Comparison of ENCODE assay signal across 24 mouse cellular contexts in the genomic region with DNA sequence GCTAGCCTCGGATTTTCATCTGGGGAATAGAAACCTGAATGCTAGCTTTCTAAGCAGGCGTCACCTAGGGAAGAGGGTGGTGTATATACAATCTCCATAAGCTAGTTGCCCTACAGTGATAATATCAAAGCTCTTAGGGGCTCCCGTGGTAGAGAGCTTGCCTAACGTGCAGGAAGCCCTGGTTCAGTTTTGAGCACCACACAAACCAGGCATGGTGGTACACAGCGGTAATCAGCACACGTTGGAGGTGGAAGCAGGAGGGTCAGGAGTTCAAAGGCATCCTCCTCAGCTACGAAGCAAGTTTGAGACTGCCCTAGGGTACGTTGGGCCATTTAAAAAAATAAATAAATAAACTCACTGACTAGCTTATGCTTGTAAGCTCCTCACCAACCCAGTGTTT. TPM values are rescaled to one million over a fixed set of nuclear protein-coding genes. Genes with fewer than 3 reads are reported as not detected.
DNase-seq lines count a peak whose midpoint lies in the region; ATAC-seq and TF ChIP-seq lines count a peak whose summit lies in the region.
"Had no signal": no experiment of that assay in that cellular context is flagged by ENCODE, and none has a peak within 500 bp of the region (broad histone marks: within the 10 kb centered on the region; RNA-seq: fewer than 3 reads in every experiment).

No protein-coding gene starts in this region.

- no peaks in the 10 kb centered on the region for H3K36me3 ChIP-seq in heart, postnatal 0 days (replicated peaks; ENCODE audit: control insufficient read depth, insufficient read depth, low read length)
- peaks cover 0 to 20% of the 10 kb centered on the region in 2 experiments; a peak in 2 of 4 replicates for H3K36me3 ChIP-seq in MEL (ENCODE audit: control insufficient read depth in 1 of 2, insufficient read depth in 2 of 2, low read length in 2 of 2)
- no peaks in the 10 kb centered on the region for H3K36me3 ChIP-seq in liver, embryonic 16.5 days (ENCODE audit: control insufficient read depth, insufficient read depth)
- no peaks in the 10 kb centered on the region for H3K36me3 ChIP-seq in midbrain, embryonic 11.5 days (ENCODE audit: control insufficient read depth, insufficient read depth, low read length)
- H3K36me3 ChIP-seq: limb, embryonic 13.5 days; midbrain, embryonic 15.5 days had no signal

- intact Hi-C loops in heart, postnatal 36 days (cut with DNase I) = loop anchor here (2.0 kb wide), 1 partner anchor 19 kb away; no protein-coding TSS in a partner anchor

- H3K27ac ChIP-seq in heart, postnatal 0 days (ENCODE audit: low read depth) = peak overlapping the region; percentile 78
- H3K27ac ChIP-seq in MEL (ENCODE audit: control insufficient read depth, low read depth, low read length) = peak overlapping the region; percentile 84
- peak overlapping the region; percentile 86 for H3K27ac ChIP-seq in liver, embryonic 16.5 days (ENCODE audit: low read length)
- no peak overlapping the region for H3K27ac ChIP-seq in midbrain, embryonic 11.5 days (ENCODE audit: low read depth, low read length)
- H3K27ac ChIP-seq: forebrain, embryonic 13.5 days; hindbrain, postnatal 0 days; limb, embryonic 13.5 days; midbrain, embryonic 15.5 days had no signal

- WGBS in heart, postnatal 0 days = 73% methylated on average over 8 of the region's 8 CpGs
- 33% methylated on average over 8 of the region's 8 CpGs for WGBS in liver, embryonic 16.5 days (ENCODE audit: insufficient replicate concordance)
- 82% methylated on average over 8 of the region's 8 CpGs for WGBS in midbrain, embryonic 11.5 days

- no peak overlapping the region for H3K9ac ChIP-seq in heart, postnatal 0 days (replicated peaks; ENCODE audit: low read depth, low read length)
- peak overlapping the region; percentile 43 for H3K9ac ChIP-seq in MEL (ENCODE audit: control insufficient read depth, low read depth, low read length, poor library complexity, severe bottlenecking)
- no peak overlapping the region for H3K9ac ChIP-seq in liver, embryonic 16.5 days (ENCODE audit: low read depth, low read length)
- no peak overlapping the region for H3K9ac ChIP-seq in midbrain, embryonic 11.5 days (ENCODE audit: low read length)
- H3K9ac ChIP-seq: forebrain, embryonic 13.5 days; limb, embryonic 13.5 days; midbrain, embryonic 15.5 days had no signal

- no peak overlapping the region for H3K4me3 ChIP-seq in heart, postnatal 0 days (ENCODE audit: low read depth, low read length)
- peak overlapping the region; percentile 36 to 43 for H3K4me3 ChIP-seq in MEL (ENCODE audit: control insufficient read depth in 1 of 2, insufficient read depth in 1 of 2, low read depth in 2 of 2, low read length in 2 of 2)
- no peak overlapping the region for H3K4me3 ChIP-seq in liver, embryonic 16.5 days (ENCODE audit: low read depth, low read length)
- no peak overlapping the region for H3K4me3 ChIP-seq in midbrain, embryonic 11.5 days (ENCODE audit: low read depth, low read length)
- H3K4me3 ChIP-seq: forebrain, embryonic 13.5 days; limb, embryonic 13.5 days; midbrain, embryonic 15.5 days had no signal

- peaks cover 28% of the 10 kb centered on the region for H3K4me1 ChIP-seq in heart, postnatal 0 days (ENCODE audit: control insufficient read depth, insufficient read depth)
- H3K4me1 ChIP-seq in MEL (ENCODE audit: control insufficient read depth in 1 of 2, insufficient read depth in 2 of 2, low read length in 2 of 2) = peaks cover 21 to 38% of the 10 kb centered on the region in 2 experiments
- H3K4me1 ChIP-seq in liver, embryonic 16.5 days (ENCODE audit: control insufficient read depth, low read depth, low read length) = peaks cover 40% of the 10 kb centered on the region
- H3K4me1 ChIP-seq in midbrain, embryonic 11.5 days (ENCODE audit: control insufficient read depth, insufficient read depth, low read length) = no peaks in the 10 kb centered on the region
- H3K4me1 ChIP-seq: forebrain, embryonic 13.5 days had no signal

- TF ChIP-seq EP300 in heart, postnatal 0 days (IDR thresholded peaks at IDR 0.05; ENCODE audit: low read depth) = no peak
- 0 out of 4 replicates have a peak, but pooled peaks of 1 of the 2 experiments have one; percentile 2 for TF ChIP-seq EP300 in MEL (IDR thresholded peaks at IDR 0.05; ENCODE audit: low read depth in 1 of 2, low read length in 2 of 2)

- no peak overlapping the region for H3K4me2 ChIP-seq in heart, postnatal 0 days (ENCODE audit: low read depth, low read length)
- H3K4me2 ChIP-seq in liver, embryonic 16.5 days (ENCODE audit: low read depth, low read length) = no peak overlapping the region
- no peak overlapping the region for H3K4me2 ChIP-seq in midbrain, embryonic 11.5 days
- H3K4me2 ChIP-seq: forebrain, embryonic 13.5 days; limb, embryonic 13.5 days; midbrain, embryonic 15.5 days had no signal

- DNase-seq in heart, postnatal 0 days (ENCODE audit: low spot score) = no peak
- DNase-seq in heart, postnatal 36 days = no peak
- peak; percentile 30 for DNase-seq in CD4-positive helper T cell, adult 2 months (ENCODE audit: low read depth, low spot score)
- DNase-seq in MEL (ENCODE audit: low read depth, low spot score) = peak; percentile 58
- no peak for DNase-seq in midbrain, embryonic 11.5 days (ENCODE audit: low spot score, missing footprints)
- DNase-seq: adrenal gland, adult 8-10 months; cerebellum, adult 11-12 months; cerebellum, postnatal 25 days; gastrocnemius, postnatal 36 days; kidney, adult 9 months; kidney, postnatal 36 days; lung, postnatal 14 days; thymus, adult 18-20 months had no signal

- no peak for ATAC-seq in heart, postnatal 0 days (ENCODE audit: insufficient read depth, low read depth)
- no peak for ATAC-seq in liver, embryonic 16.5 days (ENCODE audit: low read depth)
- no peak for ATAC-seq in megakaryocyte-erythroid progenitor cell, adult 5-6 weeks (replicated peaks; ENCODE audit: low FRiP score, low TSS enrichment, poor library complexity, severe bottlenecking)
- no peak for ATAC-seq in midbrain, embryonic 11.5 days (ENCODE audit: low FRiP score)
- ATAC-seq: forebrain, embryonic 13.5 days; hindbrain, postnatal 0 days; midbrain, embryonic 15.5 days had no signal

- TF ChIP-seq CTCF in heart, postnatal 0 days (IDR thresholded peaks at IDR 0.05; ENCODE audit: low read depth) = no peak
- no peak for TF ChIP-seq CTCF in MEL (IDR thresholded peaks at IDR 0.05 in 2 of 3, conservative IDR thresholded peaks at IDR 0.05 in 1 of 3; ENCODE audit: control insufficient read depth in 1 of 3, insufficient read depth in 1 of 3, low read depth in 2 of 3, low read length in 3 of 3, poor library complexity in 1 of 3, severe bottlenecking in 1 of 3)

- no peak for TF ChIP-seq RAD21 in MEL (IDR thresholded peaks at IDR 0.05; ENCODE audit: low read depth, low read length)

- H3K9me3 ChIP-seq in heart, postnatal 0 days (replicated peaks; ENCODE audit: control insufficient read depth, low read length) = no peaks in the 10 kb centered on the region
- H3K9me3 ChIP-seq in MEL (replicated peaks; ENCODE audit: insufficient read depth, low read length) = no peaks in the 10 kb centered on the region
- H3K9me3 ChIP-seq in liver, embryonic 16.5 days (replicated peaks; ENCODE audit: control insufficient read depth, low read length) = no peaks in the 10 kb centered on the region
- H3K9me3 ChIP-seq in midbrain, embryonic 11.5 days (ENCODE audit: control insufficient read depth, low read length) = no peaks in the 10 kb centered on the region
- H3K9me3 ChIP-seq: forebrain, embryonic 13.5 days; limb, embryonic 13.5 days; midbrain, embryonic 15.5 days had no signal

- H3K79me2 ChIP-seq in MEL (ENCODE audit: control insufficient read depth, insufficient read depth, low read length, poor library complexity) = no peaks in the 10 kb centered on the region

- no peak for TF ChIP-seq POLR2A in MEL (IDR thresholded peaks at IDR 0.05; ENCODE audit: control insufficient read depth in 1 of 2, insufficient read depth in 1 of 2, low read depth in 1 of 2, low read length in 2 of 2, poor library complexity in 1 of 2)

- H3K27me3 ChIP-seq in heart, postnatal 0 days (ENCODE audit: control insufficient read depth, insufficient read depth, low read length) = no peaks in the 10 kb centered on the region
- H3K27me3 ChIP-seq in MEL (ENCODE audit: control insufficient read depth in 1 of 2, insufficient read depth in 2 of 2, low read length in 2 of 2) = no peaks in the 10 kb centered on the region
- H3K27me3 ChIP-seq in liver, embryonic 16.5 days (ENCODE audit: control insufficient read depth, insufficient read depth, low read depth, low read length) = no peaks in the 10 kb centered on the region
- H3K27me3 ChIP-seq in midbrain, embryonic 11.5 days (ENCODE audit: control insufficient read depth, insufficient read depth, low read length) = no peaks in the 10 kb centered on the region
- H3K27me3 ChIP-seq: CH12.LX; forebrain, embryonic 13.5 days; limb, embryonic 13.5 days; midbrain, embryonic 15.5 days had no signal

RNA-seq across cellular contexts. Expression of a gene that starts 9.6 kb away (rescaled TPM):
- total RNA-seq in heart, postnatal 0 days (2014; rRNA removed; ENCODE audit: low replicate concordance) = 1,604 and 1,792 TPM in 2 replicates
- polyA plus RNA-seq in heart, postnatal 0 days (2015; fragmentation: Nextera tagmentation; extraction: Ambion mirVana) = 1,609 and 1,727 TPM in 2 replicates
- 100 to 1,000 TPM; 776 to 801 TPM for total RNA-seq in heart, postnatal 36 days (2021)
- total RNA-seq in MEL (2012; rRNA removed) = 1,212 and 1,976 TPM in 2 replicates
- 1,000 to 10,000 TPM in 1 of 2 experiments, 100 to 1,000 TPM in 1; 613 to 2,637 TPM for polyA plus RNA-seq in MEL (2012; ENCODE audit: insufficient read depth in 1 of 2, insufficient read length in 2 of 2, low read depth in 1 of 2, low replicate concordance in 2 of 2, missing spikeins in 1 of 2)
- 2,014 and 2,183 TPM in 2 replicates for polyA plus RNA-seq in liver, embryonic 16.5 days (2015; fragmentation: Nextera tagmentation; extraction: Ambion mirVana)
- total RNA-seq in megakaryocyte-erythroid progenitor cell, adult 5-6 weeks (2014; fragmentation: Nextera tagmentation) = 663 and 668 TPM in 2 replicates
- 397 and 483 TPM in 2 replicates for total RNA-seq in megakaryocyte-erythroid progenitor cell, adult 5-6 weeks (2017)
- polyA plus RNA-seq in midbrain, embryonic 11.5 days (2014; fragmentation: Nextera tagmentation; extraction: Ambion mirVana) = 1,513 and 1,542 TPM in 2 replicates

RNA-seq across cellular contexts. Expression of a gene that starts 29.3 kb away (rescaled TPM):
- total RNA-seq in heart, postnatal 0 days (2014; rRNA removed; ENCODE audit: low replicate concordance) = not detected in 2 replicates
- not detected in 2 replicates for polyA plus RNA-seq in heart, postnatal 0 days (2015; fragmentation: Nextera tagmentation; extraction: Ambion mirVana)
- total RNA-seq in heart, postnatal 36 days (2021) = not detected
- not detected in 2 replicates for total RNA-seq in MEL (2012; rRNA removed)
- not detected for polyA plus RNA-seq in MEL (2012; ENCODE audit: insufficient read depth in 1 of 2, insufficient read length in 2 of 2, low read depth in 1 of 2, low replicate concordance in 2 of 2, missing spikeins in 1 of 2)
- 0.17 and 0.26 TPM in 2 replicates for polyA plus RNA-seq in liver, embryonic 16.5 days (2015; fragmentation: Nextera tagmentation; extraction: Ambion mirVana)
- total RNA-seq in megakaryocyte-erythroid progenitor cell, adult 5-6 weeks (2014; fragmentation: Nextera tagmentation) = not detected in 2 replicates
- not detected in 2 replicates for total RNA-seq in megakaryocyte-erythroid progenitor cell, adult 5-6 weeks (2017)
- not detected in 2 replicates for polyA plus RNA-seq in midbrain, embryonic 11.5 days (2014; fragmentation: Nextera tagmentation; extraction: Ambion mirVana)
- total RNA-seq: adrenal gland, adult 8-10 months; CH12.LX; gastrocnemius, postnatal 36 days; hematopoietic stem cell, adult 5-6 weeks; hindbrain, postnatal 0 days; layer of hippocampus, postnatal 10 days; left cerebral cortex, postnatal 10 days had no signal
- polyA plus RNA-seq: forebrain, embryonic 13.5 days; limb, embryonic 13.5 days; stomach, embryonic 14.5 days had no signal

RNA-seq across cellular contexts. Expression of a gene that starts 35.8 kb away (rescaled TPM):
- 29.0 and 40.4 TPM in 2 replicates for total RNA-seq in heart, postnatal 0 days (2014; rRNA removed; ENCODE audit: low replicate concordance)
- 22.8 and 24.0 TPM in 2 replicates for polyA plus RNA-seq in heart, postnatal 0 days (2015; fragmentation: Nextera tagmentation; extraction: Ambion mirVana)
- total RNA-seq in heart, postnatal 36 days (2021) = 10 to 100 TPM; 16.9 to 19.5 TPM
- 122 and 142 TPM in 2 replicates for total RNA-seq in MEL (2012; rRNA removed)
- polyA plus RNA-seq in MEL (2012; ENCODE audit: insufficient read depth in 1 of 2, insufficient read length in 2 of 2, low read depth in 1 of 2, low replicate concordance in 2 of 2, missing spikeins in 1 of 2) = 100 to 1,000 TPM in 1 of 2 experiments, not detected in 1; 105 TPM
- polyA plus RNA-seq in liver, embryonic 16.5 days (2015; fragmentation: Nextera tagmentation; extraction: Ambion mirVana) = 22.7 and 26.1 TPM in 2 replicates
- total RNA-seq in megakaryocyte-erythroid progenitor cell, adult 5-6 weeks (2014; fragmentation: Nextera tagmentation) = 64.4 and 68.6 TPM in 2 replicates
- total RNA-seq in megakaryocyte-erythroid progenitor cell, adult 5-6 weeks (2017) = 144 and 158 TPM in 2 replicates
- polyA plus RNA-seq in midbrain, embryonic 11.5 days (2014; fragmentation: Nextera tagmentation; extraction: Ambion mirVana) = 58.0 and 62.4 TPM in 2 replicates

RNA-seq across cellular contexts. Expression of a gene that starts 35.8 kb away (rescaled TPM):
- 7.9 and 23.9 TPM in 2 replicates for total RNA-seq in heart, postnatal 0 days (2014; rRNA removed; ENCODE audit: low replicate concordance)
- polyA plus RNA-seq in heart, postnatal 0 days (2015; fragmentation: Nextera tagmentation; extraction: Ambion mirVana) = 5.6 and 6.3 TPM in 2 replicates
- total RNA-seq in heart, postnatal 36 days (2021) = 10 to 100 TPM in 1 of 2 experiments, 1 to 10 TPM in 1; 8.8 to 12.7 TPM
- total RNA-seq in MEL (2012; rRNA removed) = 15.5 and 19.3 TPM in 2 replicates
- 10 to 100 TPM in 1 of 2 experiments, not detected in 1; 20.2 TPM for polyA plus RNA-seq in MEL (2012; ENCODE audit: insufficient read depth in 1 of 2, insufficient read length in 2 of 2, low read depth in 1 of 2, low replicate concordance in 2 of 2, missing spikeins in 1 of 2)
- polyA plus RNA-seq in liver, embryonic 16.5 days (2015; fragmentation: Nextera tagmentation; extraction: Ambion mirVana) = 7.2 and 7.4 TPM in 2 replicates
- total RNA-seq in megakaryocyte-erythroid progenitor cell, adult 5-6 weeks (2014; fragmentation: Nextera tagmentation) = 21.2 and 21.7 TPM in 2 replicates
- 16.2 and 25.1 TPM in 2 replicates for total RNA-seq in megakaryocyte-erythroid progenitor cell, adult 5-6 weeks (2017)
- polyA plus RNA-seq in midbrain, embryonic 11.5 days (2014; fragmentation: Nextera tagmentation; extraction: Ambion mirVana) = 16.3 and 17.9 TPM in 2 replicates

Comparison
In these comparisons a context has a peak if more than half of its experiments do, and no peak if none do; other contexts are left out.
1. DNase-seq: peak in CD4-positive helper T cell, adult 2 months (single experiment) and MEL (single experiment); none in heart, postnatal 0 days (single experiment), heart, postnatal 36 days (0 of 2) and midbrain, embryonic 11.5 days (single experiment).
2. H3K4me3 ChIP-seq: peak in MEL (2 of 2); none in heart, postnatal 0 days (single experiment), liver, embryonic 16.5 days (single experiment) and midbrain, embryonic 11.5 days (single experiment).